Mouse (Mus musculus): ENCODE measurements around the gene Anks1b. TPM values are rescaled to one million over a fixed set of nuclear protein-coding genes. Genes with fewer than 3 reads are reported as not detected.

The Anks1b gene
- polyA plus RNA-seq, 1 experiment = 1.9 TPM

GRCm38 (mm10) chr10:89883561-89883960, 10.3 kb downstream of the Anks1b start:
- H3K4me3 ChIP-seq (ENCODE audit: control insufficient read depth, low read depth, low read length) = no peak overlapping the region
- H3K4me1 ChIP-seq (ENCODE audit: control insufficient read depth, insufficient read depth, low read length) = no peaks in the 10 kb centered on the region
- no peaks in the 10 kb centered on the region for H3K36me3 ChIP-seq (ENCODE audit: control insufficient read depth, insufficient read depth, low read length)
- H3K27ac ChIP-seq (ENCODE audit: control insufficient read depth, insufficient read depth, low read depth, low read length) = no peak overlapping the region
- no peaks in the 10 kb centered on the region for H3K27me3 ChIP-seq (ENCODE audit: control insufficient read depth, insufficient read depth, low read length)
- no peak for TF ChIP-seq CTCF (IDR thresholded peaks at IDR 0.05; ENCODE audit: control insufficient read depth, insufficient read depth, insufficient replicate concordance, low read depth, low read length)
- no peak for TF ChIP-seq POLR2A (IDR thresholded peaks at IDR 0.05; ENCODE audit: control insufficient read depth, low read depth, low read length)

- H3K4me1 ChIP-seq (ENCODE audit: control insufficient read depth, insufficient read depth, low read length) = no peaks in the 10 kb centered on the region
- H3K36me3 ChIP-seq (ENCODE audit: control insufficient read depth, insufficient read depth, low read length) = no peaks in the 10 kb centered on the region
- no peak for TF ChIP-seq POLR2A (IDR thresholded peaks at IDR 0.05; ENCODE audit: control insufficient read depth, low read depth, low read length)
- no peak for TF ChIP-seq CTCF (IDR thresholded peaks at IDR 0.05; ENCODE audit: control insufficient read depth, insufficient read depth, insufficient replicate concordance, low read depth, low read length)
- no peak overlapping the region for H3K4me3 ChIP-seq (ENCODE audit: control insufficient read depth, low read depth, low read length)
- no peaks in the 10 kb centered on the region for H3K27me3 ChIP-seq (ENCODE audit: control insufficient read depth, insufficient read depth, low read length)
- no peak overlapping the region for H3K27ac ChIP-seq (ENCODE audit: control insufficient read depth, insufficient read depth, low read depth, low read length)
Observed at GRCm38 (mm10) chr10:89902720-89903337, 29.5 kb downstream of the Anks1b start.

DNA sequence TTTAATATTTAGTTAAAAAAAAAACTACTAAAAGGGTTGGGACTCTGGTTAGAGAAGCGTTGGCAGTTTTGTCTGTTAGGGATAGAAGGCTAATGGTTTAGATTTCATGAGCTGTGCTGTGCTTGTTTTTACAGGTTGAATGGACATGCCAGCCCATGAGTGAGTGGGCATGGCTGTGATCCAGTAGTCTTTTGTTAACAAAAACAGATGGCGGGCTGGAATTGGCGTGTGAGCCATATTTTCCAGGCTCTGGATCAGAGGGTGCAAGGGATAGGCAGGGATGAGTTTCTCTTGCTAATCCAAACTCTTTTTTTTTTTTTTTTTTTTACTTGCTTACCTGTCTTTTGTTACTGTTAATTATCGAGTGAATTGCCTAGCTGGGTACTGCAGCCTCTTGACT, 38.6 kb downstream of the Anks1b start:
- Histone ChIP-seq H3K4me1 (ENCODE audit: control insufficient read depth, insufficient read depth, low read length) (no peaks in the 10 kb centered on the region), H3K4me3 (ENCODE audit: control insufficient read depth, low read depth, low read length) (no peak overlapping the region), H3K27me3 (ENCODE audit: control insufficient read depth, insufficient read depth, low read length) (no peaks in the 10 kb centered on the region), H3K27ac (ENCODE audit: control insufficient read depth, insufficient read depth, low read depth, low read length) (no peak overlapping the region), H3K36me3 (ENCODE audit: control insufficient read depth, insufficient read depth, low read length) (no peaks in the 10 kb centered on the region)
- TF ChIP-seq CTCF (IDR thresholded peaks at IDR 0.05; ENCODE audit: control insufficient read depth, insufficient read depth, insufficient replicate concordance, low read depth, low read length) = no peak
- TF ChIP-seq POLR2A (IDR thresholded peaks at IDR 0.05; ENCODE audit: control insufficient read depth, low read depth, low read length) = no peak

- Histone ChIP-seq H3K27ac (ENCODE audit: control insufficient read depth, insufficient read depth, low read depth, low read length) (no peak overlapping the region), H3K27me3 (ENCODE audit: control insufficient read depth, insufficient read depth, low read length) (no peaks in the 10 kb centered on the region), H3K36me3 (ENCODE audit: control insufficient read depth, insufficient read depth, low read length) (no peaks in the 10 kb centered on the region), H3K4me3 (ENCODE audit: control insufficient read depth, low read depth, low read length) (no peak overlapping the region), H3K4me1 (ENCODE audit: control insufficient read depth, insufficient read depth, low read length) (no peaks in the 10 kb centered on the region)
- no peak for TF ChIP-seq POLR2A (IDR thresholded peaks at IDR 0.05; ENCODE audit: control insufficient read depth, low read depth, low read length)
- TF ChIP-seq CTCF (IDR thresholded peaks at IDR 0.05; ENCODE audit: control insufficient read depth, insufficient read depth, insufficient replicate concordance, low read depth, low read length) = no peak
Observed at GRCm38 (mm10) chr10:89913174-89913573, 39.9 kb downstream of the Anks1b start.

DNA sequence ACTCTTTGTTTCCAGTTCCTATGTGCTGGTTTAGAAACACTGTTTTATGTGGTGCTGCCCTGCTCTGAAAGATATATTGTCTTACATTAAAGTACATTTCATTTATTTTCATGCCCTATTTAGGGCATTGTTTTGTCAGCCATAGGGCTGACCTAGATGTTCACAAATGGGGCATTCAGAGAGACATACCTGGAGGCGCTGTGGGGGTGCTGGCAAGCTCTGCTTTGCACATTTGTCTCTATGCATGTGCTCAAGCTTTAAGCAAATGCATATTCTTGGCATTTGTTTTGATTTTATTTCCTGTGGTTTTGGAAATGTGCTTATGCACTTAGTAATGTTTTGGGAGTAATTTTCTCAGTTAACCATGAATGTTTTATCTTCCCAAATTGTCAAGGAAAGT, 43.8 kb downstream of the Anks1b start:
- TF ChIP-seq POLR2A (IDR thresholded peaks at IDR 0.05; ENCODE audit: control insufficient read depth, low read depth, low read length) = no peak
- no peak for TF ChIP-seq CTCF (IDR thresholded peaks at IDR 0.05; ENCODE audit: control insufficient read depth, insufficient read depth, insufficient replicate concordance, low read depth, low read length)
- Histone ChIP-seq H3K4me1 (ENCODE audit: control insufficient read depth, insufficient read depth, low read length) (no peaks in the 10 kb centered on the region), H3K36me3 (ENCODE audit: control insufficient read depth, insufficient read depth, low read length) (no peaks in the 10 kb centered on the region), H3K4me3 (ENCODE audit: control insufficient read depth, low read depth, low read length) (no peak overlapping the region), H3K27ac (ENCODE audit: control insufficient read depth, insufficient read depth, low read depth, low read length) (no peak overlapping the region), H3K27me3 (ENCODE audit: control insufficient read depth, insufficient read depth, low read length) (no peaks in the 10 kb centered on the region)

DNA sequence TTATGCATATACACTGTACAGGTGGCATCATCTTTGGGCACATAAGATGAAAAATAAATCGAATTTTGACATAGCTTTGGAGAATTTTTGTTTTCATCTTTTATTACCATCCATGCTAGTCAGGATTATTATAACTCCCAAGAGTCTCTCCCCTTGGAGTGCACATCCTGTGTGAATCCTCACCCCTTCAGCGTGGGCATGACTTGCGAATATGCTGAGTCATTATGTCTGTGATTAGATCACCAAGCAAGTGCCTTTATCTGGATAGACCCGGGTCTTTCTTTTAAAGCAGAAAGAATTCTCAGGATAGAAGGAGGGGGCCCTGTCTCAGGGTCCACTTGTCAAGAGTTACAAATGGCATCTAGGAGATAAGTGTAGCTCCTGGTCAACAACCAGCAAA, 48.7 kb downstream of the Anks1b start:
- no peak overlapping the region for H3K27ac ChIP-seq (ENCODE audit: control insufficient read depth, insufficient read depth, low read depth, low read length)
- H3K4me3 ChIP-seq (ENCODE audit: control insufficient read depth, low read depth, low read length) = no peak overlapping the region
- H3K27me3 ChIP-seq (ENCODE audit: control insufficient read depth, insufficient read depth, low read length) = no peaks in the 10 kb centered on the region
- no peak for TF ChIP-seq CTCF (IDR thresholded peaks at IDR 0.05; ENCODE audit: control insufficient read depth, insufficient read depth, insufficient replicate concordance, low read depth, low read length)
- no peaks in the 10 kb centered on the region for H3K36me3 ChIP-seq (ENCODE audit: control insufficient read depth, insufficient read depth, low read length)
- H3K4me1 ChIP-seq (ENCODE audit: control insufficient read depth, insufficient read depth, low read length) = no peaks in the 10 kb centered on the region

GRCm38 (mm10) chr10:89942180-89942579, 68.9 kb downstream of the Anks1b start:
- Histone ChIP-seq H3K27ac (ENCODE audit: control insufficient read depth, insufficient read depth, low read depth, low read length) (no peak overlapping the region), H3K4me1 (ENCODE audit: control insufficient read depth, insufficient read depth, low read length) (no peaks in the 10 kb centered on the region), H3K36me3 (ENCODE audit: control insufficient read depth, insufficient read depth, low read length) (no peaks in the 10 kb centered on the region), H3K4me3 (ENCODE audit: control insufficient read depth, low read depth, low read length) (no peak overlapping the region), H3K27me3 (ENCODE audit: control insufficient read depth, insufficient read depth, low read length) (no peaks in the 10 kb centered on the region)
- TF ChIP-seq CTCF (IDR thresholded peaks at IDR 0.05; ENCODE audit: control insufficient read depth, insufficient read depth, insufficient replicate concordance, low read depth, low read length) = no peak
- no peak for TF ChIP-seq POLR2A (IDR thresholded peaks at IDR 0.05; ENCODE audit: control insufficient read depth, low read depth, low read length)

All from testis, adult 2 months (tissue).